Comparison of ENCODE assay signal across 8 mouse cellular contexts in genomic region chr1:158356051-158356461, GRCm38 (mm10). TPM values are rescaled to one million over a fixed set of nuclear protein-coding genes. Genes with fewer than 3 reads are reported as not detected.
DNase-seq lines count a peak whose midpoint lies in the region; ATAC-seq and TF ChIP-seq lines count a peak whose summit lies in the region.

Gene Brinp2 (minus strand): TSS chr1:158356326.

- peak within 1 kb of the TSS; percentile 85 for H3K4me2 ChIP-seq in hindbrain, embryonic 16.5 days (ENCODE audit: low read length)
- H3K4me2 ChIP-seq in lung, embryonic 16.5 days (ENCODE audit: low read depth, low read length), result peak within 1 kb of the TSS; percentile 69

- no peak for TF ChIP-seq CTCF in cortical plate, adult 2 months (IDR thresholded peaks at IDR 0.05; ENCODE audit: extremely low read depth, insufficient read depth, low read length)

- no peaks in the 10 kb centered on the region for H3K9me3 ChIP-seq in hindbrain, embryonic 16.5 days (ENCODE audit: control insufficient read depth, low read length)
- no peaks in the 10 kb centered on the region for H3K9me3 ChIP-seq in lung, embryonic 16.5 days (ENCODE audit: control insufficient read depth, low read length)

- H3K4me3 ChIP-seq in cortical plate, adult 2 months (ENCODE audit: insufficient read depth, low read length), result peak within 1 kb of the TSS; percentile 80
- H3K4me3 ChIP-seq in hindbrain, embryonic 16.5 days (ENCODE audit: low read length), result peak within 1 kb of the TSS; percentile 73
- peak within 1 kb of the TSS; percentile 52 for H3K4me3 ChIP-seq in lung, embryonic 16.5 days (ENCODE audit: low read length)

- H3K27ac ChIP-seq in cortical plate, adult 2 months (ENCODE audit: insufficient read depth, low read length), result peak within 1 kb of the TSS; percentile 33
- peak within 1 kb of the TSS; percentile 84 for H3K27ac ChIP-seq in hindbrain, embryonic 16.5 days (ENCODE audit: low read depth, low read length)
- H3K27ac ChIP-seq in lung, embryonic 16.5 days (ENCODE audit: low read length), result no peak within 1 kb of the TSS

- peak within 1 kb of the TSS; percentile 77 for H3K9ac ChIP-seq in hindbrain, embryonic 16.5 days (ENCODE audit: low read depth, low read length)
- H3K9ac ChIP-seq in lung, embryonic 16.5 days (ENCODE audit: low read length), result peak within 1 kb of the TSS; percentile 25

- under 1% methylated on average over 30 of the region's 30 CpGs for WGBS in hindbrain, embryonic 16.5 days
- WGBS in lung, embryonic 16.5 days, result under 1% methylated on average over 30 of the region's 30 CpGs

- ATAC-seq in hindbrain, embryonic 16.5 days, result peak; percentile 98
- ATAC-seq in lung, embryonic 16.5 days (ENCODE audit: low read depth), result peak; percentile 94

- TF ChIP-seq POLR2A in cortical plate, adult 2 months (IDR thresholded peaks at IDR 0.05; ENCODE audit: extremely low read depth, insufficient read depth, low read length), result peak; percentile 95

- peak; percentile 88 for DNase-seq in adrenal gland, postnatal 10 days
- peak; percentile 47 for DNase-seq in gastrocnemius, postnatal 10 days
- peak; percentile 77 for DNase-seq in layer of hippocampus, postnatal 25 days (ENCODE audit: extremely low spot score in 1 of 2, low spot score in 1 of 2)
- peak; percentile 93 for DNase-seq in retina, postnatal 1 day
- DNase-seq in thymus, postnatal 10 days (ENCODE audit: low spot score in 2 of 2), result no peak

- no peaks in the 10 kb centered on the region for H3K4me1 ChIP-seq in cortical plate, adult 2 months (ENCODE audit: control insufficient read depth, insufficient read depth, low read length)
- H3K4me1 ChIP-seq in hindbrain, embryonic 16.5 days (ENCODE audit: control insufficient read depth, insufficient read depth, low read depth, low read length), result peaks cover 14% of the 10 kb centered on the region
- 0 out of 2 replicates have a peak, but pooled peaks cover 9% of the 10 kb centered on the region for H3K4me1 ChIP-seq in lung, embryonic 16.5 days (replicated peaks; ENCODE audit: control insufficient read depth, insufficient read depth, low read length)

- no peaks in the 10 kb centered on the region for H3K27me3 ChIP-seq in hindbrain, embryonic 16.5 days (replicated peaks; ENCODE audit: control insufficient read depth, insufficient read depth, low read length)
- H3K27me3 ChIP-seq in lung, embryonic 16.5 days (ENCODE audit: control insufficient read depth, insufficient read depth, low read depth, low read length), result peaks cover 18% of the 10 kb centered on the region

- H3K36me3 ChIP-seq in hindbrain, embryonic 16.5 days (ENCODE audit: control insufficient read depth, insufficient read depth, low read length), result no peaks in the 10 kb centered on the region
- no peaks in the 10 kb centered on the region for H3K36me3 ChIP-seq in lung, embryonic 16.5 days (ENCODE audit: control insufficient read depth, insufficient read depth, low read length)

RNA-seq across cellular contexts. Expression of gene Brinp2, which starts in this region (rescaled TPM):
- 1 to 10 TPM; 1.8 to 4.1 TPM for total RNA-seq in adrenal gland, postnatal 10 days (2021)
- polyA plus RNA-seq in cortical plate, adult 2 months (2012; rRNA removed), result 62.2 and 64.1 TPM in 2 replicates
- total RNA-seq in gastrocnemius, postnatal 10 days (2021), result under 1 TPM; 0.31 to 0.38 TPM
- 32.7 and 33.4 TPM in 2 replicates for polyA plus RNA-seq in hindbrain, embryonic 16.5 days (2015; fragmentation: Nextera tagmentation; extraction: Ambion mirVana)
- total RNA-seq in layer of hippocampus, postnatal 25 days (2021), result 10 to 100 TPM; 82.2 to 88.3 TPM
- 0.23 and 0.26 TPM in 2 replicates for polyA plus RNA-seq in lung, embryonic 16.5 days (2015; fragmentation: Nextera tagmentation; extraction: Ambion mirVana)

Comparison
In these comparisons a context has a peak if more than half of its experiments do, and no peak if none do; other contexts are left out.
1. RNA of gene Brinp2 (total RNA-seq): 82.2 to 88.3 TPM in layer of hippocampus, postnatal 25 days; 1.8 to 4.1 TPM in adrenal gland, postnatal 10 days and 0.31 to 0.38 TPM in gastrocnemius, postnatal 10 days; every median in the first group is over 10 times any median in the second.
2. RNA of gene Brinp2 (polyA plus RNA-seq): 62.2 to 64.1 TPM in cortical plate, adult 2 months and 32.7 to 33.4 TPM in hindbrain, embryonic 16.5 days; 0.23 to 0.26 TPM in lung, embryonic 16.5 days; every median in the first group is over 10 times any median in the second.
3. Peak in DNase-seq in gastrocnemius, postnatal 10 days; RNA of the gene not detected or under 1 TPM.
4. Peak in ATAC-seq, H3K4me3 ChIP-seq, H3K9ac ChIP-seq and H3K4me2 ChIP-seq in lung, embryonic 16.5 days; RNA of the gene not detected or under 1 TPM.
5. DNase-seq: peak in adrenal gland, postnatal 10 days (single experiment), layer of hippocampus, postnatal 25 days (2 of 2) and retina, postnatal 1 day (single experiment); none in thymus, postnatal 10 days (0 of 2).
6. Peak in every context shown above with its lines, with median percentiles within 50 percentile points of each other: H3K4me3 ChIP-seq.